Mouse (Mus musculus) urinary bladder, postnatal 4 days (tissue): ENCODE measurements at regions not wholly inside any gene's neighbourhood (a gene's known extent, or its start where the extent isn't known, plus 50 kb on each side); places are given as distances from the start of the nearest gene placed in this dataset.
A peak's percentile ranks its signal among the peaks of the same experiment; 100 is the strongest.

Experiments used
- DNase-seq, 2 experiments: peaks; one replicate each; pipeline ENCODE4 v3.0.0; 2021 to 2022; ENCODE audit warnings: low spot score in 2 of 2

DNA sequence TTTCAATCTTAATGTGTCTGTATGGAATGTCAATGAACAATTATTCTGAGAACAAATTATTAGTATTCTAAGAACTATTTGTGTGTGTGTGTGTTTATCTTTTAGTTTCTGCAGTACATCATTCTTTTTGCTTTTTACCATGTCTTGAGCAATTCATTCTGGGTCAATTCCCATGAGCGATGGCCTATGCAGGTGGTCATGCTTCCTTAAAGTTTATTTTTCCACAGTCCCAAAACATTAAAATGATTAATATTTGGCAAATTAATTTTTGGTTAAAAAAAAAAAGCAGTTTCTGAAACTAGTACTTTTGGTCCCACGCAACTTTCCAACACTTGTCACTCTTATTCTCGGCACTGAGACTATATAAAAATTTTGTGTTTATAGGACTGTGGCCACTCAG, 416.8 kb upstream of the Rgmb start:
- DNase-seq = no peak

DNA sequence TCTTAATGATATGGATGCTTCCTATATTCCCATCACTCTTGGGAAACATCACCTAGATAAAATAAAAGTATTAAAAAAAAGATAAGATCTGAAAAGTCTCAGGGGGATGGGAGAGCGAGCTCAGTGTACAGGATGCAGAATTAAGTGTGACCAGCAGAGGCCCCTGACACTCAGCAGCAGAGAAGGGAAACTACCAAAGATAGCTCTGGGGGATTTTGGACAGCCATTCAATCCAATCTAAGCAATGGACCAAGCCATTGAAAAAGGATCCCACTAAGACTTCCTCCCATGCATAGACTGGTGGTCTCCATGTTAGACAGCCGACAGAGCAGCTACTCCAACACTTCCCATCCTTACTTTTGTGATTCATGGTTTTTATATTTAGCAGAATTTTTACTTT, 390.4 kb upstream of the Rgmb start:
- DNase-seq = no peak

DNA sequence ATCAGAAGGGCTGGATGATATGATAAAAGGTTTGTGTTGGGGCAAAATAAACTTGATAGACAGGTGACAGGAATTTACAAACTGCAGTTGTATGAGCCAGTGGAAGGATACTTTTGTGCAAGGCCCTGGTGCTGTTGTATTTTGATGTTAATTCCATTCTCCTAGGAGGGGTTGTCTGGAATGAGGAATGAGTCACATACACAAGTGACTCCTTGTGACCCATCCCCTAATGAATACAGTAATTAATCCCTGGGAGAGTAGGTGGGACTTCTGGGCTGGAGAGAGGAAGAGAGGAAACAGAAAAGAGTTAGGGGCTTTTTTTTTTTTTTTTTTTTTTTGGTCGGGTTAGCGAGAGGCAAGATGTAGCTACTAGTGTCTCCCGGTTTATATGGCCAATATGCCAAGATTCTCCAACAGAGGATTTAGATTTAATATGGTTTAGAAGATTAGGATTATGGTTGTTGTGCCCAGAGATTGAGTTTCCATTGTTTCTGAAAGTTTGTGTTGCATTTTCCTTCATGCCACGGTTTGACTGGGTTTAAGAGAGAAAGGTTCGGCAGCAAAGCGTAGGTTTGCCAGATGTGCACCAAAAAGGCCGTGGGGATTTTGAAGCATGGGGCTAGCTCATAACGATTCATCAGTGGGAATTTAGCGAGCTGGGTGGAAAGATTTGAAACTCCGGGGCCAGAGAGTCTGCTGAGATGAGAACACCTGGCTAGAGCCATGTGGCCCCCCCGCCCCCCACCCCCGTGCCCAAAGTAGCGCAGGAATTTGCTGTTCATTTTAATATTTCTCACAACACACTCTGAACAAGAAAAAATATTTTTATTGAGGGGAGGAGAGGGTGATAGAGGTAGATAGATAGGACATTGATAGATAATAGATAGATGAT, 389.1 kb upstream of the Rgmb start:
- no peak for DNase-seq

DNA sequence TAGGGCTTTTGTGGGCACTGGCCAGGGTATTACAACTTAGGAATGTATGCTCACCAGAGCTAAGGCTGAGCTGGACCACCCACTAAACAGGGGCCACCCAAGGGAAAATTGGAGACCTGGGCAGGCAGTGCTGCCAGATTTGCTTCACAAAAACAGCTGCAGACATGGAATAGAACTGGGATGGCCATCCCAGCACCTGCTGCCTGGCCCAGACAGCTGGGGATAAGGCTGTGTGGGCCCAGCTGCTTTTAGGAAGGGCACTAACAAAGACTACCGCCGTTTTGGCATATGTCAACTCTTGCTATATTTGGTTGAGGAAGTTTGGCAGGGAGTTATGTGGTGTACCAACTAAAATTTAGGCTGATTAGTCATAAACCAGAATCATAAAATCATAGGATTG, 387.8 kb upstream of the Rgmb start:
- DNase-seq = no peak

DNA sequence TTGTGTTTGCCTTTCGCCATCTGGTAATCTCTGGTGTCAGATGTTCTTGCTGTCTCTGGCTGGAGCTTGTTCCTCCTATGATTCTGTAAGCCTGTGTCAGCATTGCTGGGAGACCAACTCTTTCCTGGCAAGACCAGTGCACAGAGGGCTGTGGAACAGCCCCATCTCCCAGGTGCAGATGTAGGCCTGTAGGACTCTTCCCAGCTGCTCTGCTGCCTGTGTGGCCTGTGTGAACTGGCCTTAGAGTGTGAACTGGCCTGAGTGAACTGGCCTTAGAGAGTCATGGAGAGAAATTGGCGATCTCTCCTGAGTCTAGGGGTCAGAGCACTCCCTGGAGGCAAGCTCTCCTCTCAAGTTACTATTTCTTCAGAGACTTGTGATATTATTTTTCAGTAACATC, 386.0 kb upstream of the Rgmb start:
- peak in 1 of 2 experiments; percentile 16 for DNase-seq

DNA sequence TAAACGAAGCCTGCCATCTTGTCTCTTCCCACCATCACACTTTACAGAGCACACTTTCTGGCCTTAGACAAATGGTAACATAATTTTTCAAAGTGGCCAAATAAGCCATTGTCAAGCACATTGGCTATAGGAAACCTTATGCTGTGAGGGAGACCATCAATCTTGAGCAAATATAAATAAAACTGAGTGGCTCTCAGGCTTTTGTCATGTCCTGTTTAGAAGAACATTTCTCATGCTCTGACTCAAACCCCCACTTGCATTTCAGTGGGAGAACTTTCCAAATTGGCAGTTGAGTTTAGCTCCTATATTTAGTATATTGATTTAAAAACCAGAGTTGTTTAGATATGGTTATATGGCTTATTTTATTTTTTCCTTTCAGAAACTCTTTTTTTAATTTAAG, 362.8 kb upstream of the Rgmb start:
- DNase-seq = no peak

DNA sequence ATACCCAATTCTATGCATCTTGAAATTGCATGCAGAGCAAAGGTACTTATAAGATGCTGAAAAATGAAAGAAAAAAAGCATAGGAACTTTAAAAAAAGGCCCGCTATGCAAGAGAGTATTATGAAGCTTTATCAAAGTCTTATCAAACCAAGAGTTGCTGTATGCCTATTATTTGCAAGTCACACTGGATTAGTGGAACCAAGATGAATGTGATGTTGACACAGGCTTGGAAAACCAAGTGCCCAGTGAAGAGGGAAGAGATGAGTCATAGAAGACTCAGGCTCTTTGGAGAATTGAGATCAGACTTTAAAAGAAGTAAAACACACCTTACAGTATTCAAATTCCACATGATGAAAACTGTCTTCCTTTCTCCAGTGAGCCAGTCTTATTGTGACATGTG, 350.0 kb upstream of the Rgmb start:
- no peak for DNase-seq

DNA sequence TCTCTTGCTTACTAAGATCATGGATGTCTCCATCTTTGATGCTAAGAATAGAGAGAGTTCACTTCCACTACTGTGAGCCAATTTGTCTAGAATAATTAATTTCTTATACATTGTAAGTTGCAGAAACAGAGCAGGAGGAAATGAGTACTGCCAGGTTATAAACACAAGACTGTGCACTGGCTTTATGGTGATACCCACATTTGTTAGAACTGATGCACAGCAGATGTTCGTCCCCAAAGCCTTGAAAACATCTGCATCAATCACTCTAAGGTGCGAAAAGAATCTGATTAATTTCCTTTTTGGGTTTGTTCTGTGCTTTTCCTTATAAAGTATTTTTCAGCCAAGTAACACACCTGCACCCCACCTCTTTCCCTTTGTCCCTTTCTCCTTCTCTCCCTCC, 347.3 kb upstream of the Rgmb start:
- DNase-seq = no peak

DNA sequence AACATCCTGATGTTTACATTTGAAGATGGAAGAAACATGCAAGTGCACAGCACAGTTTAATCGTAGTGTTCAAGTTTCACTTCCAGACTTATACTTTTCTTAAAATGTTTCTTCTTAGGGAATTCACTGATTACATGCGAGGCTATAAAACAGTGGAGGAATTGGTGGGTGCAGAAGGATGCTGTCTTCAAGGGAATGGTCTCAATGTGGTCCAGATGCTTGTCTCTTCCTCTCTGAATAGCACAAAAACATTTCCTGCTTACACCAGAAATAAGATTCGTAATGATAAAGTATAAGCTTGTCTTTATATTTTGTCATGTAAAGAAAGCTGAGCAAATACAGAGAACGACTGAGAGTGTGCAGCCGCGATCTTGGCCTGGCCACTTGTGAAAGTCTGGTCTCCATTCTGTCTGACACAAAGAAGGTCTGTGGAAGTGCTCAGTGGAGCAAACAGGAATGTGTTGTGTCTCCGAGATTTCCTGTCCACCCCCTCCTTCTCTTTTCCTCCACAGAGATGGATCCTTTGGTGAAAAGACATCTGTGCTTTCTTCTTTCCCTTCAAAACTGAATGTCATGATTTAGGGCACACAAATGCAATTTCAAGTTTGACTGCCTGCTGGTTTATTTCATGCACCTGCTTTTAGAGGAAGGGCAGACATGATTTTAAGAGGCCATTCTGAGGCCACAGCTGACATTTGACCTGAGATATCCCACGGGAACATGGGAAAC, 346.1 kb upstream of the Rgmb start:
- no peak for DNase-seq

DNA sequence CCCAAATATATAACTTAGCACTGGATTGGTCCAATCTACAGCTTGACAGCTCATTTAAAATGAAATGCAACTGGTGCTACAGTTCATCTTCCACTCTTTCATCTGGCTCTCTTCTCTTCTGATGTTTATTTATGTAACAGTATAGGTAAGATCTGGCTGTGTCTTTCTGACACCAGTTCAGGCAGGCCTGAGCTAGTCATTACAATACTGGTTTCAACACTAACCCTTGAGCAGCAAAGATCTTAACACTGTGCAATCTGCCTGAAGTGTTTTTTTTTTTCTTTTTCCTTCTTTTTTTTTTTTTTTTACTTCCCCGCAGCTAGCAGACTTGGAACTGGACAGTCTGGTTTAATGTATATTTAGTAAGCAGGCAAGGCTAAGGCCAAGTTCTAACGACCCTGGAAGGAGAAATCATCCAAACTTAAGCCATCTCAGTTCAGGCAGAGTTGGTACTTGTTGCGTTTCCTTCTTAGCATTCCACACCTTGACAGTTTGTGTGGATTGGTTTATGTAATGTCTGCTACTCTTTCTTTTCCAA, 342.8 kb upstream of the Rgmb start:
- DNase-seq = no peak

DNA sequence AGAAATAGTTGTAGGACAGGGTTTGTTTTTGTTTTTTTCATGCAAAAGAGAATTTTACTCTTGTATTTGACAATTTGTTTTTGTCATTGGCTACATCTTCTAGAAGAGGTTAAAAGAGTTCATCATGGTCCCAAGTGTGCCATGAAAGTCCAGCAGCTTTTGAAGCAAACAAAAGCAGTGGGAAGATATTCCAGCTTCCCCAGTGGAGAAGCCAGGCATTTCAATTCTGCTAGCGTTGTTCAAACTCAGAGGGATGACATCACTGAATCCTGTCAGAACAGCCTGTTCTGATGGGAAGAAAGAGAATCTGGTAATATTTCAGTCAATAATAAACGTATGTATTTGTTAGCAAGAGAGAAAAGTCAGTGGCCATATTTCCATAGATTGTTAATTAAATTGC, 335.9 kb upstream of the Rgmb start:
- no peak for DNase-seq

DNA sequence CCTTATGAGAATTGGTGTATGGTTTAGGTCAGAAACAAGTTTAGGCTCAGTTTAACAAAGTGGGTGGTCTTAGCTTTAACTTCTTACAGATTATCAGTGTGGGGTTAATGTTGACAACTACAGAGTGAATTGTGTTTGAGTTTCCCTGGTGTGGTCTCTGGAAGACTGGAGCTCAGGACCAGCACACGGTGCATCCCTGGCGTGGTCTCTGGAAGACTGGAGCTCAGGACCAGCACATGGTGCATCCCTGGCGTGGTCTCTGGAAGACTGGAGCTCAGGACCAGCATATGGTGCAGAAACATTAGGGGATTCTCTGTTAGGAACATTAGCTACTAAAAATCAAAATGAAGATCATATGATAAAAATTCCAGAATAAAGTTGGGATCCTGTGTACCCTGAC, 327.3 kb upstream of the Rgmb start:
- no peak for DNase-seq

DNA sequence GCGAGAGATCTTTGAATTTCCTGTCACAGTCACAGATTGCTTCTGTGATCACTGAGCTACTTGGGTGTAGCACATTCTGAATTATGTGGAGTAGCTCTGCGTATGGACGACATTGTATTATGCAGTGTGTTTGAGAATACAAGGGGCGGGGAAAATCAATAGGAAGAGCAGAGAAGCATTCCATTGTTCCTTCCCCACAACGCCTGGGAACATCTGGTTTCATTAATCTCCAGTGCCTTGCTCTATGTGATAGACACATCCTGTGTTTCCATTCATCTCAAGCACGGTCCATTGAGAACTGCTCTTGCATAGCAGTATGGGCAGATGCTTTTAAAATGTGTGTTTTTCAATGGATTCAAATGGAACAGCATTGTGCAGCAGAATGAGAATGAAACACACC, 326.9 kb upstream of the Rgmb start:
- DNase-seq = no peak

DNA sequence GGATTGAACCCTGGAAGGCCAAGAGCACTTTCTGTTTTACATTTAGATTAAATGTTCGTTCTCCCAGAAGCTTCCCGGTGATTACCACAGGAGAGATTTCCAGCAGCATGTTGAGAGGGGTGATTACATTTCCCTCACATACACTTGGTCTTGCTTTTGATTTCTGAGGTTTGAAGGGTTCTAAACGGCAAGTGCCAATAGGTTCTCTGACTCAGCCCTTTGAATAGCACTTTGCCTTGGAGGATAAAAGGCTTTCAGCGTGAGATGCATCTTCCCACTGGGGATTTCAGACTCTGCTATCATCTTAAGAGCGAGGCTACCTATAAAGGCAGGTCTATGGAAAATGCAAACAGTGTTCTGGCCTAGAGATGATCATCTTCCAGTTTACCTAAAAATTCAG, 326.3 kb upstream of the Rgmb start:
- no peak for DNase-seq

DNA sequence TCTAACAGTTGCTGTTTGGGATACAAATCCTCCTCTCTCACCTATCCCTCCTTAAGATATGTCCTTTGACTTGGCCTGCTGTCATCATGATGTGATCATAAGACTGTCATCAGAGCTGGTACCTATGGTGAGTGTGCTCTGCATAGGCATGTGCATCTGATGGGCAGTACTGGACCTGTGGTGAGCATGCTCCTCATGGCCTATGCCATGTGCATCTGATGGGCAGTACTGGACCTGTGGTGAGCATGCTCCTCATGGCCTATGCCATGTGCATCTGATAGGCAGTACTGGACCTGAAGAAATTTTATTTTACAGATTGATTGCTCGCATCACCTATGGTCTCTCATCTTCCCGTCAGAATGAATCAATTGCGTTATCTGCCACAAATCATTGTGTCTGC, 325.8 kb upstream of the Rgmb start:
- DNase-seq = no peak

DNA sequence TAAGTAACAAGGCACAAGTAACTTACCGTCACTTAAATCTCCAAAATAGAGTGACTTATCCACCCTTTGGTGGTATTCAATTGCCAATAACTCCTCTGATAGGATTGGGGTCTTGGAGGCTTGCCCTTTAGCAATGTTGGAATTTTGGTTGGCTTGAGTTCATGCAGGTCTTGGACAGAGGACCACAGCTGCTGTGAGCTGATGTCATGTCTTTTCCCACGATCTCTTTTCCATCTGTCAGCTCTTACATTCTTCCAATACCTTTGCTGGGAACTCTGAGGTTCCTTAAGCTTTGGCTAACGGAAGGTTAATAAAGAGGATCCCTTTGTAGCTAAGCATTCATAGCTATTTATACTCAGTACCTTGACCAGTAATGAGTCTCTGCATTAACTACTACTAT, 324.7 kb upstream of the Rgmb start:
- DNase-seq = no peak
